Mouse (Mus musculus): ENCODE data around the gene 1110059E24Rik.

DNA sequence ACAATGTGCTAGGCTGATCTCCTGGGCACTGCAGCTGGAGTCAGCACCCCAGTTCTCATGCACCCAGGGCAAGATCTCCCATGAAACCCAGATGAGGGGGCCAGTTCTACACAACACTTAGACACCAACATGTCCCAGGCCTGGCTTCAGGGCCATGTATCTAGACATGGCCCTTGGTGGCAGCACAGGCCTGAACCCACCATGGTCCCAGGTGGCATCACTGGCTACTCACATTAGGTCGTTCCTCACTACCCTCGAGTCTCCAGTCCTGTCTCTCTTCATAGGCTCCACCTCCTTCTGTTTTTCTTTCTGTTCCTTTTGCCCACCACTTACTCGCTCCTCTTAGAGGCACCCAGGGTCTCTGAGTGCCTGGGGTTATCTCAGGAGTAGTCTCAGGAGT is 72.9 kb downstream of the 1110059E24Rik start:
- no peak for TF ChIP-seq EP300 (IDR thresholded peaks at IDR 0.05; ENCODE audit: low read depth)
- no peak for TF ChIP-seq CTCF (IDR thresholded peaks at IDR 0.05; ENCODE audit: low read depth)

All from liver, embryonic 14.5 days (tissue).